Mouse (Mus musculus) intestine, embryonic 15.5 days (tissue): ENCODE results near the gene Lmo7. TPM values are rescaled to one million over a fixed set of nuclear protein-coding genes. Genes with fewer than 3 reads are reported as not detected.

Experiments used
- ATAC-seq: fragments of 200-750 bp; cut with Nextera tagmentation; 2 replicates; pipeline ENCODE4 v1.8.0; 2017; ENCODE audit warnings: moderate TSS enrichment, moderate library complexity
- H3K27ac ChIP-seq: fragments of 300-500 bp; sonication (generic); 2 replicates; pipeline ENCODE4 v1.5.1; 2015; ENCODE audit warnings: mild to moderate bottlenecking, inconsistent platforms
- H3K27me3 ChIP-seq: fragments of 300-500 bp; sonication (generic); replicated peaks from 2 replicates; pipeline ENCODE4 v1.6.1; 2015; ENCODE audit warnings: inconsistent platforms
- H3K36me3 ChIP-seq: fragments of 300-500 bp; sonication (generic); 2 replicates; pipeline ENCODE4 v1.6.1; 2015; ENCODE audit warnings: inconsistent platforms
- H3K4me1 ChIP-seq: fragments of 300-500 bp; sonication (generic); replicated peaks from 2 replicates; pipeline ENCODE4 v1.6.1; 2015; ENCODE audit warnings: inconsistent platforms
- H3K4me2 ChIP-seq: fragments of 300-500 bp; sonication (generic); replicated peaks from 2 replicates; pipeline ENCODE4 v1.6.1; 2015; ENCODE audit warnings: mild to moderate bottlenecking, inconsistent platforms
- H3K4me3 ChIP-seq: fragments of 300-500 bp; sonication (generic); replicated peaks from 2 replicates; pipeline ENCODE4 v1.5.1; 2015; ENCODE audit warnings: inconsistent platforms
- H3K9ac ChIP-seq: fragments of 300-500 bp; sonication (generic); 2 replicates; pipeline ENCODE4 v1.6.1; 2015; ENCODE audit warnings: inconsistent platforms
- H3K9me3 ChIP-seq: fragments of 300-500 bp; sonication (generic); 2 replicates; pipeline ENCODE4 v1.6.1; 2016; ENCODE audit warnings: inconsistent platforms
- WGBS: fragments of 180-500 bp; shearing (Covaris S2); methylation state at CpG from one replicate; pipeline ENCODE4 v1.1.7; 2015; 5-methylcytosine and 5-hydroxymethylcytosine counted together
- polyA plus RNA-seq: library from polyadenylated mRNA; unstranded; fragments of >200 nt; fragmentation: Nextera tagmentation; extraction: Ambion mirVana; gene quantifications from 2 replicates; pipeline ENCODE4 v1.2.1, GENCODE M21; 2015

The Lmo7 gene
- polyA plus RNA-seq, 1 experiment from 2014 or later: 19.5 TPM

- no peaks in the 10 kb centered on the region for H3K9me3 ChIP-seq
- no peak overlapping the region for H3K4me2 ChIP-seq
- ATAC-seq: no peak
Measured at GRCm38 (mm10) chr14:101806607-101807006, 76.8 kb downstream of the Lmo7 start.

GRCm38 (mm10) chr14:101816450-101816849 lies 86.7 kb downstream of the Lmo7 start:
- Histone ChIP-seq H3K4me1 (no peaks in the 10 kb centered on the region), H3K4me3 (no peak overlapping the region), H3K27ac (no peak overlapping the region), H3K4me2 (no peak overlapping the region), H3K9ac (no peak overlapping the region), H3K36me3 (no peaks in the 10 kb centered on the region), H3K9me3 (no peaks in the 10 kb centered on the region), H3K27me3 (no peaks in the 10 kb centered on the region)
- WGBS: 82% methylated on average over 5 of the region's 5 CpGs
- ATAC-seq: no peak

More at GRCm38 (mm10) chr14:101806607-101807006, 76.8 kb downstream of the Lmo7 start:
- Histone ChIP-seq H3K27ac (no peak overlapping the region), H3K9ac (no peak overlapping the region), H3K4me1 (peaks cover 6% of the 10 kb centered on the region), H3K27me3 (no peaks in the 10 kb centered on the region), H3K36me3 (no peaks in the 10 kb centered on the region), H3K4me3 (no peak overlapping the region)
- 81% methylated on average over 4 of the region's 4 CpGs for WGBS

DNA sequence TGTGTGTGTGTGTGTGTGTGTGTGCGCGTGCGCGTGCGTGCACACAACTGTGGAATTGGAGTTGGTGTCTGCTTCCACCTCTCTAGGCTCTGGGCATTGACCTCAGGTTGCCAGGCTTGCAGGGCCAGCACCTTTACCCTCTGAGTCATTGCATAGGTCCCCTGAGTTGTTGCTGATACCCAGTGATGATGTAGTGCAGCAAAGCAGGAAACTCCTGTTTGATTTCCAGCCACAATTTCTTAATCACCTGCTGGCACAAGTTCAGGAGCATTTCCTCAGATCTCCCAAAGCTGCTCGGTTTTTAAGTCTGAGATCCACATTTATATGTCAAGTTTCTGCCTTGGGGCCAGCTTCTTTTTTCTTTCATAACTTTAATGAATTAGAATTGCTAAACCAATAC lies 92.6 kb downstream of the Lmo7 start:
- no peak for ATAC-seq
- no peak overlapping the region for H3K27ac ChIP-seq
- H3K9ac ChIP-seq: no peak overlapping the region
- no peaks in the 10 kb centered on the region for H3K36me3 ChIP-seq
- no peaks in the 10 kb centered on the region for H3K9me3 ChIP-seq
- WGBS: 88% methylated on average over 6 of the region's 6 CpGs
- no peak overlapping the region for H3K4me2 ChIP-seq
- H3K27me3 ChIP-seq: no peaks in the 10 kb centered on the region
- no peak overlapping the region for H3K4me3 ChIP-seq
- no peaks in the 10 kb centered on the region for H3K4me1 ChIP-seq

DNA sequence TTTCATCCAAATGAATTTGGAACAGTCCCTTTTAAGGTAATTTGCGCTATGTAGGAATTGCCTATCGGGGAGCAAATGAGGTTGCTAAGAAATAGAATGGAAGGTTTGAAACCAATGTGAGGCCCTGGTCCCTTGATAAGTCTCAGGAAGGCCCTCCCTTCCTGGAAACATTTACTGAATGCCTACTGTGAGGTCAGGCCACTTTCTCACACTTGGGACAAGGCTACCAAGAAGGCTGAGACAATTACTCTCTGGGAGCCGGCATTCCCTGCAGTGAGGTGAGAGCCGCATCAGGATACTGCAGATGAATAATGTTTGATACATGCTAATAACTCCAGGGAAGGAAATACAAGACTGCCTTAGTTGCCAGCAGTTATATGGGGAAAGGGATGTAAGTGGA lies 93.1 kb downstream of the Lmo7 start:
- no peak overlapping the region for H3K9ac ChIP-seq
- no peaks in the 10 kb centered on the region for H3K9me3 ChIP-seq
- no peak for ATAC-seq
- no peaks in the 10 kb centered on the region for H3K36me3 ChIP-seq
- H3K4me3 ChIP-seq: no peak overlapping the region
- 72% methylated on average over 4 of the region's 4 CpGs for WGBS
- H3K4me1 ChIP-seq: no peaks in the 10 kb centered on the region
- no peak overlapping the region for H3K27ac ChIP-seq
- no peak overlapping the region for H3K4me2 ChIP-seq
- H3K27me3 ChIP-seq: no peaks in the 10 kb centered on the region

DNA sequence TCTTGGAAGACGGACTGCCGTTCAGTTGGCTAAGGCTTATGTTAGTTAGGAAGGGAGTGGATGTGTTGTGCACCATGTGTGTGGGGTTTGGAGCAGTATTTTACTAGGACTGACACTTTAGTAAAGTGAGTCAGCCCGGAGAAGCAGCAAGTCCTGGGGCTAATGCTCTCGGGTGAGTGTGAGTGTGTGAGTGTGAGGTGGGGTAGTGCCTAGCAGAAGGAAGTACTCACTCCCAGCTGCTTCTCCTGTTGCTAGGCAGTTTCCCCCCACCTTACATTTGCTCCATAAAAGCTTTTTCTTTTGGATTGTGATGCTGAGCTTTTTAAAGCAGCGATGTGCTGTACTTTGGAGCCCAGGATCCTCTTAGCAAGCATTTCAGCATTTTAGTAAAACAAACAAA lies 99.9 kb downstream of the Lmo7 start:
- Histone ChIP-seq H3K27me3 (no peaks in the 10 kb centered on the region), H3K4me2 (no peak overlapping the region), H3K36me3 (no peaks in the 10 kb centered on the region), H3K4me3 (no peak overlapping the region), H3K9me3 (no peaks in the 10 kb centered on the region), H3K27ac (no peak overlapping the region), H3K9ac (no peak overlapping the region), H3K4me1 (no peaks in the 10 kb centered on the region)
- 72% methylated on average over 5 of the region's 5 CpGs for WGBS
- no peak for ATAC-seq

GRCm38 (mm10) chr14:101830116-101830515 lies 100.4 kb downstream of the Lmo7 start:
- H3K4me2 ChIP-seq: no peak overlapping the region
- H3K36me3 ChIP-seq: no peaks in the 10 kb centered on the region
- no peaks in the 10 kb centered on the region for H3K9me3 ChIP-seq
- 52% methylated on average over 6 of the region's 6 CpGs for WGBS
- H3K9ac ChIP-seq: no peak overlapping the region
- no peak overlapping the region for H3K27ac ChIP-seq
- no peak overlapping the region for H3K4me3 ChIP-seq
- H3K4me1 ChIP-seq: no peaks in the 10 kb centered on the region
- no peak for ATAC-seq
- no peaks in the 10 kb centered on the region for H3K27me3 ChIP-seq

DNA sequence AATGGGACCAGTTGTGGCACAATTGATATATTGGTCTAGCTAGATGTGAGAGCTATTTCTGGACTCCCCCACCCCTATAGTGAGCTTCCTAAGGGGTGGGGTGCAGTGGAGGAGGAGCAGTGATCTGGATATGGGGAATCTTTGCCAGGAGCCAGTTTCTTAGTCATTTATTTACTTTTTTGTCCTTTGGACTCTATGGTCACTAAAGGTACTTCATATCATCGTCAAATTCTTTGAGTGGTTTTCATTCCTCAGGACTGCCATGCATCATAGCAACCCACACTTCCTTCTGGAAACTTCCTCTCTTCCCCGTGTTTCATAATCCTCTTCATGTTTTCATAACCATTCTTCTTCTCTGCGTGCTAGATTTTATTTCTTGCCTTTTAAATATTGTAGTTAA lies 104.4 kb downstream of the Lmo7 start:
- H3K4me1 ChIP-seq: no peaks in the 10 kb centered on the region; the same call in 1 of the 2 replicates
- no peak overlapping the region for H3K27ac ChIP-seq
- no peak overlapping the region for H3K4me2 ChIP-seq
- no peak overlapping the region for H3K9ac ChIP-seq
- H3K9me3 ChIP-seq: no peaks in the 10 kb centered on the region
- 49% methylated on average over 3 of the region's 3 CpGs for WGBS
- H3K4me3 ChIP-seq: no peak overlapping the region
- no peak for ATAC-seq
- no peaks in the 10 kb centered on the region for H3K36me3 ChIP-seq
- H3K27me3 ChIP-seq: no peaks in the 10 kb centered on the region

GRCm38 (mm10) chr14:101836401-101836800 lies 106.6 kb downstream of the Lmo7 start:
- no peaks in the 10 kb centered on the region for H3K27me3 ChIP-seq
- 64% methylated on average over 2 of the region's 2 CpGs for WGBS
- 0 out of 2 replicates have a peak, but pooled peaks have one; percentile 19 for ATAC-seq
- no peak overlapping the region for H3K9ac ChIP-seq
- H3K36me3 ChIP-seq: no peaks in the 10 kb centered on the region
- H3K9me3 ChIP-seq: no peaks in the 10 kb centered on the region
- no peaks in the 10 kb centered on the region; the same call in 1 of the 2 replicates for H3K4me1 ChIP-seq
- no peak overlapping the region for H3K27ac ChIP-seq
- no peak overlapping the region for H3K4me2 ChIP-seq
- no peak overlapping the region for H3K4me3 ChIP-seq

DNA sequence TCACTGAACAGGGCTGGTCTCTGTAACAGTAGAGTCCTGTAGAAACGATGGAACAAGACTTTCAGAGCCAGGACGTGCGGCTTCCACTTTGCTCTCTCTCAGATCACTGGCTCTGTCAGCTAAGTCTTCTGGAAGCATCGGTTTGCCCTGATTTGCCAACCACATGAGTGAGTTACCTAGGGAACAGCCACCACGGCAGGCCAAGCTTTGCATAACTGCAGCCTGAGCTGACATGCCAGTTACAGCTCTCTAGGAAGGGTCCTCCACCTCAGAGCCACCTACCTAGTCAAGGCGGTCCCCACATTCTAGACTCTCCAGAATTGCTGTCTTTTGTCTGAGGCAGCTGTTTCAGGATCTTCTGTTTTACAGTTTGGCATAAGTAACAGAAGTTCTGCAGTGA lies 107.4 kb downstream of the Lmo7 start:
- no peak overlapping the region for H3K9ac ChIP-seq
- WGBS: 76% methylated on average over 6 of the region's 6 CpGs
- no peaks in the 10 kb centered on the region for H3K9me3 ChIP-seq
- no peak overlapping the region for H3K4me2 ChIP-seq
- H3K4me1 ChIP-seq: no peaks in the 10 kb centered on the region; the same call in 1 of the 2 replicates
- no peaks in the 10 kb centered on the region for H3K27me3 ChIP-seq
- no peaks in the 10 kb centered on the region for H3K36me3 ChIP-seq
- H3K27ac ChIP-seq: no peak overlapping the region
- H3K4me3 ChIP-seq: no peak overlapping the region
- ATAC-seq: no peak

DNA sequence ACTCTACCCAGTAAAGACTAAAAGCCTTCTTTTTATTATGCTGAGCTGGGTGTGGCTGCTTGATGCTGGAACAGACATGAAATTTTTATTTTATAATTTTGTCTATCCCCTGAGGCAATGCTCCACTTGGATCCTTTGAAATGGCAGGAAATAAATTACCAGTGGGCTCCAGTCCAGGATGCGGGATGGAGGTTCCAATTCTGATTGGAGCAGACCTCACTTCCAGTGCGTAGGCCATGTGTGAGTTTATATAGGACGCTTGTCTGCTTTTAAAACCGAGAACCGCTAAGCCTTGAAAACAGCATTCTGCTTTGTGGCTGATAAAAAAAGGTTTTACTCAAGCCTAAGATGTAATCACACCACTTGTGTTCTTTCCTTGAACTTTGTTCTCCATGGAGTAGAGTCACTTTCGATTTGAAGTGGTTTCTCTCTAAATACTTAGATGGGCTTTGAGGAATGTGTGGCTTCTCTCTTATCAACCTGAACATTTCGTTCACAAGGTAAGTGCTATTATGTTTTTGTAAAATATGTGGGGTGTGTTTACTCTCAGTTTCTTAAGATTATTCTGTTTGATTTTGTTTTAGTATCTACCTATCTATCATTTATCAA lies 108.6 kb downstream of the Lmo7 start:
- no peak overlapping the region for H3K9ac ChIP-seq
- no peak for ATAC-seq
- peaks cover under 1% of the 10 kb centered on the region; the same call in 1 of the 2 replicates for H3K4me1 ChIP-seq
- no peak overlapping the region for H3K27ac ChIP-seq
- H3K9me3 ChIP-seq: no peaks in the 10 kb centered on the region
- WGBS: 51% methylated on average over 7 of the region's 7 CpGs
- no peaks in the 10 kb centered on the region for H3K27me3 ChIP-seq
- no peak overlapping the region for H3K4me3 ChIP-seq
- H3K36me3 ChIP-seq: no peaks in the 10 kb centered on the region
- no peak overlapping the region; the same call in 1 of the 2 replicates for H3K4me2 ChIP-seq

DNA sequence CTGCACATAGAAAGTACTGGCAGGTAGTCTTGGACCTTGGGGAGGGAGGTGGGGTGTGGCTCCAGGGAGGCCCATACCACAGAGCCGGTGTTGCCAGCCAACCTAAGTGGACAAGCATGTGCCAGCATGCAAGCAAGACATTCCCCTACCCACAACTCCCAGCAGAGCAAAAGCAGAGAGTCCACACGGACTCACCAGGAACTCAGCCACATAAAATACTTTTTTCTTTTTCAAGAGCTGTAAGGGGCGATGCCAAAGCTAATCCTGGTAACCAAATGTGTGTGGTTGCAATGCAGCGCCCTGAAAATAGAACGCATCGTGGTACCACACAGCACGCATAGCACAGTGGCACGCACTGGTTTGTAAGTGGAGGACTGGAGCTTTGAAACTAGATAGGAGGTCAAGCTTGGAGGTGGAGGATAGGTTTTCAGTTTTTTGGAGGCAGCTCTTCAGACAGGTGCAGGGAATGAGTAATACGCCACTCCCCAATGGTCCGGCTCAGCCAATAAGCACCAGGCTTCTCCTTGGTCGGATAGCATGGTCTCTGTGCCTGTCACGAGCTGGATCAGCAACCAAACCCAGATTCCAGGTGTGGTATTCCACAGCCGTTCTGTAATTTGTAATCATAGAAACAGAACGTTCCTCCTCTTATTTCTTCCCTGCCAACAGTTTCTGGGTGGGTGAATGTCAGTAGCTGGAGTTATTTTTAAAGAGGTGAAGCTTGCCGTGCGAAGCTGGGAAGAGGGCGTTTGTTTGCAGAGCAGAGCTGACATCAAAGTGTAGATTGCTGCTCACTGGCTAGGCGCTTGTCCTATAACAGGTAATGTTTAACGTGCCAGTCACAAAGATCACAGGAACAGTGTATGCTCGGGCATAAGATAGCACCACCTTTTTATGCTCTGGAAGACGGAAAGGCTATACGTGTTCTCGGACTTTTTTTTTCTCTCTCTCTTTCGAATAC lies 110.3 kb downstream of the Lmo7 start:
- 54% methylated on average over 24 of the region's 24 CpGs for WGBS
- ATAC-seq: peak; percentile 94
- Histone ChIP-seq H3K4me2 (peak overlapping the region; percentile 52), H3K9ac (no peak overlapping the region; the same call in 1 of the 2 replicates), H3K27ac (peak overlapping the region; percentile 86), H3K36me3 (no peaks in the 10 kb centered on the region), H3K27me3 (no peaks in the 10 kb centered on the region), H3K9me3 (no peaks in the 10 kb centered on the region), H3K4me1 (peaks cover 5% of the 10 kb centered on the region; the same call in 1 of the 2 replicates), H3K4me3 (peak overlapping the region; percentile 20)

GRCm38 (mm10) chr14:101841271-101841670 lies 111.5 kb downstream of the Lmo7 start:
- peak overlapping the region; percentile 30 for H3K4me3 ChIP-seq
- H3K36me3 ChIP-seq: no peaks in the 10 kb centered on the region
- 54% methylated on average over 5 of the region's 5 CpGs for WGBS
- H3K27ac ChIP-seq: peak overlapping the region; percentile 61
- no peaks in the 10 kb centered on the region for H3K9me3 ChIP-seq
- peaks cover 5% of the 10 kb centered on the region for H3K4me1 ChIP-seq
- H3K27me3 ChIP-seq: no peaks in the 10 kb centered on the region
- peak overlapping the region; percentile 46 for H3K4me2 ChIP-seq
- ATAC-seq: no peak
- H3K9ac ChIP-seq: peak overlapping the region; percentile 36
